Mouse (Mus musculus): ENCODE data around the gene P2rx1. TPM values are rescaled to one million over a fixed set of nuclear protein-coding genes. Genes with fewer than 3 reads are reported as not detected.

P2rx1 gene
- polyA plus RNA-seq, 1 experiment from 2014 or later = 2.6 TPM

DNA sequence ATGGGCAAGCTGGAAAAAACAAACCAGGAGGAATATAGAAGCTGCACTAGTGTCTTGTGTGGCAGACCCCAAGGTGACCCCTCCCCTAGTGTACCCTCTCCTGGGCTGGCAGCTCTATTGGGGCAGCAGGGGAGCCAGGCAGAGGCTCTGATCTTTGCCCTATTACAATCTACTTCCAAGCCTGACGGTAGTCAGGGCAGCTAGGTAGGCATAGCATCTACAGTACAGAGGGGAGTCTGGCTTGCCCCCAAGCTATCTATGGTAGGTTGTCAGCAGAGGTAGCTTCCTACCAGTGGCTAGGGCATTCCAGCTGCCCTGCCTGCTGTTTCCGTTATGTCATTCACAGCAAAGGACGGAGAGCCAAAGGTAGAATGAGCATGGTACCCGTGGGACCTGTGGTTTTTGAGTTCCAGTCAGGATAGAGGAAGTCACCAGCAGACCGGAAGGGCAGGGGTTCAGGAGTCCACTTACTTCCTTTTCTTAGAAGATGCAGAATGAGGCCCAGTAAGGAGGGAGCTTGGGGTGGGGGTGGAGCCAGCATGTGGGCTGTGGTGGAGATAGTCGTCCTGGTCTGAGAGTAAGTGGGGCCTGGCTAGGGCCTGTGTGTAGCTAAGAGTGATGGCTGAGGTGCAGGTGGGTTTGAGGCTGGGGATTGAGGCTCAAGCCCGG, 25.5 kb downstream of the P2rx1 start:
- ATAC-seq (ENCODE audit: insufficient number of reproducible peaks, low FRiP score, low TSS enrichment, low read depth) = no peak
- Histone ChIP-seq H3K4me3 (replicated peaks) (no peak overlapping the region), H3K4me1 (peaks cover 29% of the 10 kb centered on the region), H3K4me2 (replicated peaks) (no peak overlapping the region), H3K27me3 (peaks cover 12% of the 10 kb centered on the region; the same call in 1 of the 2 replicates), H3K27ac (replicated peaks) (no peak overlapping the region; the same call in 1 of the 2 replicates), H3K9me3 (replicated peaks) (no peaks in the 10 kb centered on the region), H3K36me3 (no peaks in the 10 kb centered on the region), H3K9ac (no peak overlapping the region)
- WGBS = 54% methylated on average over 7 of the region's 7 CpGs

DNA sequence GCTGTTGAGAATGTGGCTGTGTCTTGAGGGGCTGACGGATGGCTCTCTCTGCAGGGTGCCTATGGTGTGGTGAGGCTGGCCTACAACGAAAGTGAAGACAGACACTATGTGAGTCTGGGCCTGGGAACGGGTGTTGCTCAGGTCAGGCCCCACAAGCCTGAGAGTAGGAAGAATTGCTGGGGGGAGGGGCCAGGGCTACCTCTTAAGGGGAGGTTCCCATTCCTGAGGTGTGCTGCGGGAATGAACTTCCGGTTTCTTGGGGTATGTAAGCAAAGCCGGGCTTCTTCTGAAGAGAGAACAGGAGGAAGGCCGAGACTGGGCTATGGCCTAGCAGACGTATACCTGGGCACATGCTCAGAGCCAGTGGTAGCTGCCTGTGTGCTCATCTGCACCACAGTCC, 28.1 kb downstream of the P2rx1 start:
- Histone ChIP-seq H3K4me1 (peaks cover 34% of the 10 kb centered on the region), H3K36me3 (no peaks in the 10 kb centered on the region), H3K9ac (no peak overlapping the region), H3K27ac (replicated peaks) (no peak overlapping the region), H3K9me3 (replicated peaks) (no peaks in the 10 kb centered on the region), H3K4me3 (replicated peaks) (no peak overlapping the region), H3K4me2 (replicated peaks) (no peak overlapping the region), H3K27me3 (no peaks in the 10 kb centered on the region)
- no peak for ATAC-seq (ENCODE audit: insufficient number of reproducible peaks, low FRiP score, low TSS enrichment, low read depth)
- WGBS = 52% methylated on average over 8 of the region's 8 CpGs

DNA sequence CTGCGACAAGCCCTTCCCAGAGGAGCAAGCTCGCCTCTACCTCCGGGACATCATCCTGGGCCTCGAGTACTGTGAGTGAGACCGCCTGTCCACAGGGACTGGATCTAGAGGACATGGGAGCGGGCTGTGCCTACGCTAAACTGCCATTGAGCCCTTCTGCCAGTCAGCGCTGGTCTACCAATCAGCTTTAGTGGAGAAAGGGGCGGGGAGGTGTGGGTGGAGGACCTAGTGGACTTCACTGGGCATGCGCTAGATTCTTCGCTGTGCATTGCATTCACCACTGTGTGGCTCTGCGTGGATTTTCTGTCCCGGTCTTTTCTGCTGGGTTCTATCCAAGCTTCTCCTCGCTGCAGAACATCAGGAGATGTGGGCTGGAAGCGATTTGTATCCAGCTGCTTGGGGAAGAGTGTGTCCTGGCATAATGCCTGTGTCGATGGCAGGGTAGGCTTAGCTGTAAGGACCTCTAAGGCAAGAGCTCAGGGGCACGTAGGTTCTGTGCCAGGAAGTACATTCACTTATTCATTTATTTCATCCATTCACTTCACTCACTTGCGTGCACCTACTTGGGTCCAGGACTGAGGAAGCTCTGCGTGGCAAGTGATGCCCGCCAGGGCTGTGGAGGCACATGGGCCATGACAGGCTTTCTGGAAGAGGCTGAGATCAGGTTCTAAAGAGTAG, 32.1 kb downstream of the P2rx1 start:
- ATAC-seq (ENCODE audit: insufficient number of reproducible peaks, low FRiP score, low TSS enrichment, low read depth) = peak; percentile 91
- Histone ChIP-seq H3K27me3 (no peaks in the 10 kb centered on the region), H3K36me3 (0 out of 2 replicates have a peak, but pooled peaks cover 3% of the 10 kb centered on the region), H3K4me1 (peaks cover 14% of the 10 kb centered on the region), H3K4me2 (replicated peaks) (peak overlapping the region; percentile 66), H3K9ac (no peak overlapping the region), H3K27ac (replicated peaks) (peak overlapping the region; percentile 79), H3K4me3 (replicated peaks) (peak overlapping the region; percentile 37), H3K9me3 (replicated peaks) (no peaks in the 10 kb centered on the region)
- 26% methylated on average over 20 of the region's 20 CpGs for WGBS

DNA sequence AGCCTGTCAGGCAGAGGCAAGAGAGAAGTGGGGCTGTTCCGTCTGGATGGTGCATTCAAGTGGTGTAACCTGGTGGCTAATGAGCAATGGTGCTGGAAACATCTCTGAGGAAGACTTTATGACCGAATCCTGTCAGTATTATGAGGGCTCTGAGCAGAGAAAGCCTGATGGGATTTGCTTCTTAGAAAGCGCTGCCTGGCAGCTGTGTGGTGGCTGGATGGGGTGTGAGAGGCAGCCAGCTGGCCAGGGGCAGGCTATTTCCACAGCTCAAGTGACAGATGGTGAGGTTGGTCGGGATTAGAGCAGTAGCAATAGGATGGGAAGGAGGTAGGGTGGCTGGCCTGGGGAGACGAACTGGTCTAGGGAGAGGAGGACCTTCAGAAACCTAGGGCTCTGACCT, 32.6 kb downstream of the P2rx1 start:
- Histone ChIP-seq H3K27ac (replicated peaks) (peak overlapping the region; percentile 79), H3K27me3 (no peaks in the 10 kb centered on the region), H3K4me2 (replicated peaks) (peak overlapping the region; percentile 66), H3K4me1 (peaks cover 14% of the 10 kb centered on the region), H3K9me3 (replicated peaks) (no peaks in the 10 kb centered on the region), H3K36me3 (0 out of 2 replicates have a peak, but pooled peaks cover 3% of the 10 kb centered on the region), H3K9ac (no peak overlapping the region), H3K4me3 (replicated peaks) (no peak overlapping the region)
- 0 out of 2 replicates have a peak, but pooled peaks have one; percentile 35 for ATAC-seq (ENCODE audit: insufficient number of reproducible peaks, low FRiP score, low TSS enrichment, low read depth)
- WGBS = 62% methylated on average over 5 of the region's 5 CpGs

DNA sequence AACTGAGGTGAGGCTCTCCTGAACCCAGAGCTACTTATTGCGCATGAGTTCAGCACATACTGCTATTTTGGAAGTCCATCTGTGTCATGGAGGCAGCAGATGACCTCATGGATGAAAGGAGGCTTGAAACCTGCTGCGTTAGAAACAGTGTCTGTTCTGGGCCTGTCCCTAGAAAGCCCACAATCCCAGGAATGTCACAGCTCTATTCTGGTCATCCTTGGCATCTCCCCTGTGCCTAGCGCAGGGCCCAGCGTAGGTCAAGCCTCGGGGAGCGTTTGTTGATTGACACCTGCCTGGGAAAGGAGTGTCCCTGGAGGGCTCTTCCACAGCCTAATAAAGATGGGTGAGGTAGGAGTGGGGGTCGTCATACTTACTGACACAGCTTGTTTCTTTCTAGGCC, 37.2 kb downstream of the P2rx1 start:
- no peak overlapping the region for H3K9ac ChIP-seq
- H3K4me1 ChIP-seq = peaks cover 11% of the 10 kb centered on the region
- H3K27me3 ChIP-seq = no peaks in the 10 kb centered on the region
- WGBS = 66% methylated on average over 7 of the region's 7 CpGs
- H3K27ac ChIP-seq (replicated peaks) = no peak overlapping the region
- no peak overlapping the region for H3K4me2 ChIP-seq (replicated peaks)
- ATAC-seq (ENCODE audit: insufficient number of reproducible peaks, low FRiP score, low TSS enrichment, low read depth) = no peak
- peaks cover 13% of the 10 kb centered on the region; the same call in 1 of the 2 replicates for H3K36me3 ChIP-seq
- H3K4me3 ChIP-seq (replicated peaks) = no peak overlapping the region
- H3K9me3 ChIP-seq (replicated peaks) = no peaks in the 10 kb centered on the region

DNA sequence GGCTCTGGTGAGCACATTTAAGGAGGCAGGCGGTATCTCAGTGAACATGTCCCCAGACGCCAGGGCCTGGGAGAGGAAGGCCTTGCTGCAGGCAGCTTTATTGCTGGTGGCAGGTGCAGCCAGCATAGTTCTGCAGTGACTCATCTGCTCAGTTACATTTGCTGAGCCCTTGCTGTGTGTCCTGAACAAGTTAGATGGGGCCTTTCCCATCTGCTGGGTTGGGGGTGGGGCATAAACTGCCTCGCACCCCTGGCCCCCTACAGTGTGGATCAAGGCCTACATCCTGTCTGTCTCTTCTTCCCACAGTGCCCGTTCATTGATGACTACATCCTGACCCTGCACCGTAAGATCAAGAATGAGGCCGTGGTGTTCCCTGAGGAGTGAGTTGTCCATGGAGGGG, 38.0 kb downstream of the P2rx1 start:
- H3K4me3 ChIP-seq (replicated peaks) = no peak overlapping the region
- no peak overlapping the region for H3K27ac ChIP-seq (replicated peaks)
- H3K9ac ChIP-seq = no peak overlapping the region
- H3K4me1 ChIP-seq = peaks cover 2% of the 10 kb centered on the region; the same call in 1 of the 2 replicates
- H3K36me3 ChIP-seq = peaks cover 13% of the 10 kb centered on the region; the same call in 1 of the 2 replicates
- H3K27me3 ChIP-seq = no peaks in the 10 kb centered on the region
- ATAC-seq (ENCODE audit: insufficient number of reproducible peaks, low FRiP score, low TSS enrichment, low read depth) = peak; percentile 48; the same call in 1 of the 2 replicates
- H3K4me2 ChIP-seq (replicated peaks) = no peak overlapping the region
- WGBS = 56% methylated on average over 6 of the region's 6 CpGs
- H3K9me3 ChIP-seq (replicated peaks) = no peaks in the 10 kb centered on the region

DNA sequence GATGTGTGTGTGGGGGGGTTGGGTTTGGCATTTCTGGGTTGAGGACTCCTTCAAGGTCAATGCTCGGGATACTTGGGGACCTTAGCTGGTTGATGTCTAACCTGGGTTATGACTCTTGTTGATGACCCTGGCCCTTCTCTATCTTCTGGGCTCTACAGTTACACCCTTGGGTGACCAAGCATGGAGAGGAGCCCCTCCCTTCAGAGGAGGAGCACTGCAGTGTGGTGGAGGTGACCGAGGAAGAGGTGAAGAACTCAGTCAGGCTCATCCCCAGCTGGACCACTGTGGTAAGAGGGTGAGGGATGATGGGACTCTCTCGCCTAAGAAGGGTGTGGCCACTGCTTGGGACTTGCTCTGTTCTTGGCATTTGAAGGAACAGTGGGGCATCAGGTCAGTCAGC, 38.8 kb downstream of the P2rx1 start:
- 93% methylated on average over 3 of the region's 3 CpGs for WGBS
- H3K36me3 ChIP-seq = peaks cover 13% of the 10 kb centered on the region; the same call in 1 of the 2 replicates
- H3K4me2 ChIP-seq (replicated peaks) = no peak overlapping the region
- no peak overlapping the region for H3K4me3 ChIP-seq (replicated peaks)
- H3K9ac ChIP-seq = no peak overlapping the region
- no peak for ATAC-seq (ENCODE audit: insufficient number of reproducible peaks, low FRiP score, low TSS enrichment, low read depth)
- H3K9me3 ChIP-seq (replicated peaks) = no peaks in the 10 kb centered on the region
- H3K27ac ChIP-seq (replicated peaks) = no peak overlapping the region
- H3K4me1 ChIP-seq = 0 out of 2 replicates have a peak, but pooled peaks cover 2% of the 10 kb centered on the region
- H3K27me3 ChIP-seq = no peaks in the 10 kb centered on the region

DNA sequence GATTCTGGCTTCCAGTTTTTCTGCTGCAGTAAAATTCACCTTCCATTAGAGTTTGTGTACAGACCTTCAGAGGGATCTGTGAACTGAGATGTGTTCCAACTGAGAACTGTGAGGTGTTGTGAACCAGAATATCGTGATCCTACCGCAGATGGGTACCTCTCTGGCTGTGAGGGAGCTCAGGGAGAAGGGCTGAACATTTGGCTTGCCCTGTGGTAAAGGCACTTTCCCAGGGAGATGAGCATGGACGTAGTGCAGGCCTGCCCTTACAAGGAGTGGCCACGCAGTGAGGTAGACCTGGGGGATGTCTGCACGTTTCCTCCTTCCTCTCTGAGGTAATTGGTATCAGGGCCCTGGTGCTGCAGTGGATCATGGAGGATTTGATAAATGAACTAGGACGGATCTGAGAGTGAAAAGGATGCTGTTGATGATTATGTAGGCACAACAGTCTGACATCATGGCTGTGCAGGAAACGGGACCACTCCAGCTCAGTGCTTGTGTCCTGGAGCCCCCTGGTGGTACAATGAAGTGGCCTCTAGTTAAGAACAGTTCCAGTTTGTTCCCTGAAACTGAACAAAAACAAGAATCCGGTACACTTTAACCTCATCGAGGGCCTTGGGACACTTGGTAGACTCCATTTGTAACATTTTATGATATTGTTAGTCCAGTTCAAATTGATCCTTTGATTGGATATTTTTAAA, 40.3 kb downstream of the P2rx1 start:
- ATAC-seq (ENCODE audit: insufficient number of reproducible peaks, low FRiP score, low TSS enrichment, low read depth) = no peak
- Histone ChIP-seq H3K36me3 (peaks cover 10% of the 10 kb centered on the region; the same call in 1 of the 2 replicates), H3K9ac (no peak overlapping the region)

DNA sequence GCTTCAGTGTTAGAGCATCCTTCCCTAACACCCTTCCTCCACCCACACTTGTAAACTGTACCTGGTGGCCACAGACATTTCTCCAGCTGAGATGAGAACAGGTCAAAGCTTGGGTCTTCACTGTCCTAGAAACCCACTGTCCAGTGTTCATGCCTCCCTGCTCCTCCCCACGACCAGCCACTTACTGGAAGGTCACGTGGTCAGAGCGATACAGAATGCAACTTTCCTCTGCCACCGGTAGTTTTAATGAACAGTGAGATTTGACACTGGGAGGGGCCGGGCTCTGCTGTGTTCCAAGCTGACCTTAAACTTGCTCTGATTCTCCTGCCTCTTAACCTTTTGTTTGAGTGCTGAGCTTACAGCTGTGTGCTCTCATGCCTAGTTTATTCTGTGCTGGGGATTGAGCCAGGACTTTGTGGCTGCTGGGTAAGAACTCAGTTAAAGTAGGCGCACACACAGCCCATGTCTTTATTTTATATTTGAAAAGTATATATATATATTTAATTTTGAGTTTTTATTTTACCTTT, 45.4 kb downstream of the P2rx1 start:
- Histone ChIP-seq H3K9me3 (replicated peaks) (no peaks in the 10 kb centered on the region), H3K4me2 (replicated peaks) (no peak overlapping the region), H3K9ac (no peak overlapping the region), H3K36me3 (no peaks in the 10 kb centered on the region), H3K27ac (replicated peaks) (no peak overlapping the region), H3K27me3 (no peaks in the 10 kb centered on the region), H3K4me3 (replicated peaks) (no peak overlapping the region), H3K4me1 (peaks cover 14% of the 10 kb centered on the region)
- no peak for ATAC-seq (ENCODE audit: insufficient number of reproducible peaks, low FRiP score, low TSS enrichment, low read depth)
- 43% methylated on average over 6 of the region's 6 CpGs for WGBS

More for the DNA sequence above, 40.3 kb downstream of the P2rx1 start:
- 56% methylated on average over 9 of the region's 9 CpGs for WGBS
- no peaks in the 10 kb centered on the region for H3K9me3 ChIP-seq (replicated peaks)
- H3K4me1 ChIP-seq = 0 out of 2 replicates have a peak, but pooled peaks cover 2% of the 10 kb centered on the region
- no peaks in the 10 kb centered on the region for H3K27me3 ChIP-seq
- H3K4me2 ChIP-seq (replicated peaks) = no peak overlapping the region
- no peak overlapping the region for H3K27ac ChIP-seq (replicated peaks)
- no peak overlapping the region for H3K4me3 ChIP-seq (replicated peaks)

DNA sequence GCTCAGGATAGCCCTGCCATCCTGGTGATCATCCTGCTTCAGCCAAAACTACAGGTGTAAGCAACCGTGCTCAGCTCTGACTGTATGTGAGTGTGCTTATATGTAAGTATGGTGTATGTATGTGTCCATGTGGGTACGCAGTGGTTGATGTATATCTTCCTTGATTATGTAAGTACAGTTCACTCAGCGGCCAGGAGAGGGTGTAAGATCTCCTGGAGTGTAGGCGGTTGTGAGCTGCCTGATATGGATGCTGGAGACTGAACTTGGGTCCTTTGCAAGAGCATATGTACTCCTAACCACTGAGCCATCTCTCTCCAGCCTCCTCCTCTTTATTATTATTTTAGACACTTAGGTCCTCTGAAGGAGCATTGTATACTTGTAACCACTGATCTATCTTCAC, 45.9 kb downstream of the P2rx1 start:
- no peak overlapping the region for H3K9ac ChIP-seq
- no peak overlapping the region for H3K4me3 ChIP-seq (replicated peaks)
- no peaks in the 10 kb centered on the region for H3K27me3 ChIP-seq
- WGBS = 69% methylated on average over 4 of the region's 4 CpGs
- H3K4me2 ChIP-seq (replicated peaks) = no peak overlapping the region
- H3K36me3 ChIP-seq = no peaks in the 10 kb centered on the region
- H3K9me3 ChIP-seq (replicated peaks) = no peaks in the 10 kb centered on the region
- H3K4me1 ChIP-seq = peaks cover 15% of the 10 kb centered on the region
- H3K27ac ChIP-seq (replicated peaks) = no peak overlapping the region
- no peak for ATAC-seq (ENCODE audit: insufficient number of reproducible peaks, low FRiP score, low TSS enrichment, low read depth)

DNA sequence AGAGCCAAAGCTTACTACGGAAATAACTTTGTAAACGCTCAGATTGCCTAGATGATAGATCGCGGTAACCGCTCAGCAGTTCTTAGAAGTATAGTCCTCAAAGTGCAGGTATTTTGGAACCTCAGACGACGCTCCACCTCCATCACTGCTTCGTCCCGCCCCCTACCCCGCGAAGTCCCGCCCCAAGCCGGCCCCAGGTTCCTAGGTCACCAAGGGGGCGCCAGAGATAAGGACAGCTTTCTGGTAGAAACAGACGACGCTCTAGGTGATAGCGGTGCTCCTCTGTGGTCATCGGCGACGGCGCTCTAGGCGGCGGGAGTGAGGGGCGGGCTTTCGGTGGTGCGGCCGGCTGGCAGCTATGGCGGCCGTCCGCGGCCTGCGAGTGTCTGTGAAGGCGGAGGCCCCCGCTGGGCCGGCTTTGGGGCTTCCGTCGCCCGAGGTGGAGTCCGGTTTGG, 48.7 kb downstream of the P2rx1 start, which contains the start of gene Ncbp3:
TSS of gene Ncbp3 (plus strand) at position 242 of the 455 bp plus-strand sequence.
- peak; percentile 94 for ATAC-seq (ENCODE audit: insufficient number of reproducible peaks, low FRiP score, low TSS enrichment, low read depth)
- Histone ChIP-seq H3K4me2 (replicated peaks) (peak within 1 kb of the TSS; percentile 63), H3K9ac (peak within 1 kb of the TSS; percentile 97), H3K27ac (replicated peaks) (peak within 1 kb of the TSS; percentile 87), H3K4me3 (replicated peaks) (peak within 1 kb of the TSS; percentile 92), H3K36me3 (peaks cover 14% of the 10 kb centered on the region), H3K4me1 (peaks cover 15% of the 10 kb centered on the region), H3K27me3 (no peaks in the 10 kb centered on the region), H3K9me3 (replicated peaks) (no peaks in the 10 kb centered on the region)
- under 1% methylated on average over 39 of the region's 39 CpGs for WGBS
